Mouse (Mus musculus) limb, embryonic 10.5 days (tissue): ENCODE results near the gene Zfp937. TPM values are rescaled to one million over a fixed set of nuclear protein-coding genes. Genes with fewer than 3 reads are reported as not detected.

Source experiments
- polyA plus RNA-seq: library from polyadenylated mRNA; unstranded; fragments of >200 nt; fragmentation: Nextera tagmentation; extraction: Ambion mirVana; gene quantifications from 2 replicates; pipeline ENCODE4 v1.2.1, GENCODE M21; 2016

Zfp937 gene
- polyA plus RNA-seq, 1 experiment from 2014 or later, result 13.6 TPM

Other genes starting within 250 kb of the Zfp937 start
- 6.0 and 6.2 TPM in 2 replicates for gene Zfp120, start 81.4 kb upstream of the Zfp937 start, polyA plus RNA-seq
- gene Gm10770, start 38.4 kb upstream of the Zfp937 start, polyA plus RNA-seq, result not detected in 2 replicates
- gene Gm14139, start 36.3 kb upstream of the Zfp937 start, polyA plus RNA-seq, result not detected in 2 replicates
- gene Gm21994, start 37.5 kb downstream of the Zfp937 start, polyA plus RNA-seq, result 6.4 and 6.8 TPM in 2 replicates
- 0.09 TPM in 1 of 2 replicates, not detected in the other for gene Gm14124, start 39.4 kb downstream of the Zfp937 start, polyA plus RNA-seq
- gene Gm10130, start 105.6 kb downstream of the Zfp937 start, polyA plus RNA-seq, result 3.8 and 4.0 TPM in 2 replicates
- 9.4 and 12.1 TPM in 2 replicates for gene 3300002I08Rik, start 144.7 kb downstream of the Zfp937 start, polyA plus RNA-seq
- 10.5 and 12.4 TPM in 2 replicates for gene Zfp442, start 233.4 kb downstream of the Zfp937 start, polyA plus RNA-seq